Mouse (Mus musculus): ENCODE measurements at regions not wholly inside any gene's neighbourhood (a gene's known extent, or its start where the extent isn't known, plus 50 kb on each side); places are given as distances from the start of the nearest gene placed in this dataset.

- no peak for DNase-seq
Observed at GRCm38 (mm10) chr2:170257671-170258235, 109.8 kb upstream of the Zfp217 start.

GRCm38 (mm10) chr2:170255997-170256396 is 108.1 kb upstream of the Zfp217 start:
- DNase-seq: no peak

DNA sequence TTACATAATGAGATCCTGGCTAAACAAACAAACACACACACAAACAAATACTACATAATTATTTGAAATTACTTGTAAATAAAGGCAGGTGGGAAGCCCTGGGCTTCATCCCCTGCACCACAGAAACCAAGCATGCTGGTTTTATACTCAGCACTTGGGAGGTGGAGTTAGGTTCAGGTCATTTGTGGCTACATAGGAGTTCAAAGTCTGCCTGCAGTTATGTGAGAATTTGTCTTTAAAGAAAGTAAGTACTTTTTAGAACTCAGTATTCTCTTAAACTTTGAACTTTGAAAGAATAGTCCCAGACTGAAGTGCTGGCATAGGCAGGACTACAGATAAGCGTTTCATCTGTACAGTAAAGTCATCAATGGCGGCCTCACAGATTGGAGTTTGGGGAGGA is 107.6 kb upstream of the Zfp217 start:
- no peak for DNase-seq

DNA sequence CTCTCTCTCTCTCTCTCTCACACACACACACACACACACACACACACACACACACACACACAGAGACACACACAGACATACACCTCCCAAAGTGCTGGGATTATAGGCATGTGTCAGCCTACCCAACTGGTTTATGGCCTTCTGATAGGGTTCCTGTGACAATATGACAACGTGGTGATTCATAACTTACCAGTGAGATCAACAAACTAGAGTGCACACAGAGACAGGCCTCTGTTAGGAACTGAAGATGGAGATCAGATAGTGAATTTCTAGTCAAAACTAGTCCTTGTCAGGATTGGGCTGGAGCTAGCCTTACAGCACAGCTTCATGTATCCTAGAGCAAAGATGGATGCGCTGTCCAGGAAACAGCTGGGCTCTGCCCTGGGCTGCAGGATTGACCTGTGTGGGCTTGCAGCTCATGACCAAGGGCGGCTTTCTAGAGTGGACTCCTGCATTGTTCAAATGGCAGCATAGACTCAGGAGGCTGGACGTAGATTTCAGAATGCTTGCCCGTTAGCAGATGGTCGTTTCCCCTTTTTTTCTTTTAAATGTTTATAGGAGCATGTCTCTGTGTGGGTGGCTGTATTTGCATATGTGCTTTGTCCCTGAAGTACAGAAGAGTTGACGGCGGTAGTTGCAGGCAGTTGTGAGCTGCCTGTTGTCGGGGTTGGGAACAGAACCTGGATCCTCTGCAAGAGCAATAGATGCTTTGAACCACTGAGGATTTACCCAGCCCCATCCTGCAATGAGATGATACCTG is 106.0 kb upstream of the Zfp217 start:
- DNase-seq: no peak

GRCm38 (mm10) chr2:170252255-170253034 is 104.5 kb upstream of the Zfp217 start:
- peak; percentile 84 for DNase-seq

- no peak for DNase-seq
Observed at GRCm38 (mm10) chr2:170250680-170251079, 102.8 kb upstream of the Zfp217 start.

DNA sequence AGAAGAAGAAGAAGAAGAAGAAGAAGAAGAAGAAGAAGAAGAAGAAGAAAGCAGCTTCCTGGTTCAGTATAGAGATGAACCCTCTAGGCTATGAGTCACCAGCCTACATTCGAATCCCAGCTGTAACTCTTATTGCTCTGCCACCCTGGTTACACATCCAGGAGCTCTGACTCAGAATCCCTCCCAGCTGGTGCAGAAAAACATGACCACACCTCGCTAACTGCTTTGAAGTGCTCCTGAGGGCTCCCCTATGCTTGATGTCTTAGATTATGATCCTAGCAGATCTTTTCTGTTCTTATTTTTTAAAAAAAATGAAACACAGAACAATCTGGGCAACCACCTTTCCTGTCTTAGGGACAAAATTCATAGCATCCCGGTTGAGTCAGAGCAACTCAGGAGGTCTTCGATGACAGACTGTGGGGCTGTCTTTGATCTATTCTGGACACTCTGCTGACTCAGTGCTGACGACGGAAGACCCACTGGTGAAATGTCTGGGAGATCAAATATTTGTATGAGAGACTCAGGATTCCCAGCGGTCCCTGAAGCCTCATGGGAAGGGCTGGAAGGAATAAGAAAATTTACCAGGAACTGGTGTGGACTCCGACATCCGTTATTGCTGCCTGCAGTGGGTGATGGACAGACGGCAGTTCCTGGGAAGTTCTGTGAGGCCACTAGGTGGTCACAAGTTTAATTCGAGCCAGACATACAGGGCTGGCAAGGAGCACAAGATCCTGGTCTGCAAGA is 100.0 kb upstream of the Zfp217 start:
- no peak for DNase-seq

GRCm38 (mm10) chr2:170245637-170246341 is 97.9 kb upstream of the Zfp217 start:
- no peak for DNase-seq

DNA sequence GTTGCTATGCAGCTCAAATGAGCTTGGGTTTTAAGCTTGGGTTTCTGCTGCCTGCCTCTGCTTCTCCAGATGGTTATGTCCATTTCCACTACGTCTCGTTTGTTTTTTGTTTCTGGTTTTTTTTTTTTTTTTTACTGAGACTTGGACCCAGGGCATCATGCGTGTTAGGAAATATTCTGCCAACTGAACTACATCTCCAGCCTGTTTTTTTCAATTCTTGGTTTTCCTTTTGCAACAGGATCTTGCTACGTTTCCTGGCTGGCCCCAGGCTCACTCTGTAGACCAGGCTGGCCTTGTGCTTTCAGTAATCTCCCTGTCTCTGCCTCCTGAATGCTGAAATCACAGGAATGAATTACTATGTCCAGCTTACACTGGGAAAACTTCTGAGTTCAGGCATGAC is 96.2 kb upstream of the Zfp217 start:
- DNase-seq: no peak

GRCm38 (mm10) chr2:170237959-170238358 is 90.1 kb upstream of the Zfp217 start:
- peak; percentile 76 for DNase-seq

- no peak for DNase-seq
Observed at GRCm38 (mm10) chr2:170233426-170233825, 85.5 kb upstream of the Zfp217 start.

GRCm38 (mm10) chr2:170229461-170230080 is 81.7 kb upstream of the Zfp217 start:
- no peak for DNase-seq

DNA sequence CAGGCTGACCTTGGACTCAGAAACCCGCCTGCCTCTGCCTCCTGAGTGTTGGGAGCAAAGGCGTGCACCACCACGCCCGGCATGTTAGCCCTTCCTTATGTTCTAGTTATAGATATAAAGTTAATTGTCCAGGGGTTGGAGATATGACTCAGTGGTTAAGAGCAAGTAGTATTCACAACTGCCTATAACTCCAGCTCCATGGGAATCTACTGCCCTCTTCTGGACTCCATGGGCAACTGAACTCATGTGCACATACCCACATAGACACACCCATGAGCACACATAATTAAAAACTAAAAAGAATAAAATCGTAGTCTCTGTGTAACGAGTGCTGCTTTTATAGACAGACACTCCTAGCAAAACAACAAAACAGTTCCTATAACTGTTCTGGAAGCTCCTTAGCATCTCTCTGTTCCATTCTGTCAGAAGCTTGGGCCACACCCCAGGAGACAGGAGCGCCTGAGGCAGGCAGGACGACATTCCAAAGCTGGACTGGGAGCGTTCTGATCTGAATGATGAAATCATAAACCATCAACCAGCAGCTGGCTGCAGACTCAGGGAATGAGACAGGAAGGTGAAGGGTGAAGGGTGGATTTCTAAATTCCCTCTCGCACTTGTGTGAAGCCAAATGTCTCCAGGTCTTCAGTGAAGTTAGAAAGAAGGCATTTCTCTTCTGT is 80.6 kb upstream of the Zfp217 start:
- DNase-seq: no peak

GRCm38 (mm10) chr2:170223872-170224271 is 76.0 kb upstream of the Zfp217 start:
- no peak for DNase-seq

DNA sequence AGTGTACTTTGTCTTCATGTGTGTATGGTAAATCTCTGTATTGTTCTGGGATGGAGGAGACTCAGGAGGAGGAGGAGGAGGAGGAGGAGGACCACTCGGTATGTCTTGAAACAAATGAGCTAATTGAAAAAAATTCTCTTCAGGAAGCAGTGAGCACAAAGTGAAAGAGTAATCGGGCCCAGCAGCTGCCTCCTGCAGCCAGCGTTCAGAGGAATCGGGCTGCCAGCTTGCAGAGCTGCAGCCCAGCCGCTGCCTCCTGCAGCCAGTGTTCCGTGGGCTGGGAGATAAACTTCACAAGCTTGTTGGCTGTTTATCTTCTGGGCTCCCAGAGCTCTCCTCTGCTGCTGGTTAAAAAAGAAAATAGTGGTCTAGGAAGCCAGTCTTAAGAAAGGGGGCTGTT is 74.9 kb upstream of the Zfp217 start:
- peak; percentile 59 for DNase-seq

- DNase-seq: peak; percentile 56
Observed at GRCm38 (mm10) chr2:170221994-170222535, 74.2 kb upstream of the Zfp217 start.

- peak; percentile 72 for DNase-seq
Observed at GRCm38 (mm10) chr2:170220871-170221369, 73.0 kb upstream of the Zfp217 start.

DNA sequence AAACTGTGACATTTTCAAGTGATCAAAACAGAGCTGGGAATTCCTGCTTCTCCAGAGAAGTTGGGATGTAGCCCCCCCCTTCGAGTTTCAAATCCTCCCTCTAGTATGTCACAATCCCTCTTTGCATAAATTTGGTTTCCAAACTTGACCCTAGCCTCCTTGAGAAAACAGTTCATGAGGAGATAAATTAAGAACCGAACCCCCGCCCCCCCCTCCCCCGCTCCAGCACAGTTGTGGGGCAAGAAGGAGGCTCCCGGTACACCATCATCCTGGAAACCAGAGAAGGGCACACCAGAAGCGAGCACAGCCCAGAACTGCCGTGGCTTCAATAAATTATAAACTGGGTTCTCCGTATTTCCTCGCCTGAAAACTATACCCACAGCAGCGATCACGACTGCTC is 72.5 kb upstream of the Zfp217 start:
- peak; percentile 25 for DNase-seq

DNA sequence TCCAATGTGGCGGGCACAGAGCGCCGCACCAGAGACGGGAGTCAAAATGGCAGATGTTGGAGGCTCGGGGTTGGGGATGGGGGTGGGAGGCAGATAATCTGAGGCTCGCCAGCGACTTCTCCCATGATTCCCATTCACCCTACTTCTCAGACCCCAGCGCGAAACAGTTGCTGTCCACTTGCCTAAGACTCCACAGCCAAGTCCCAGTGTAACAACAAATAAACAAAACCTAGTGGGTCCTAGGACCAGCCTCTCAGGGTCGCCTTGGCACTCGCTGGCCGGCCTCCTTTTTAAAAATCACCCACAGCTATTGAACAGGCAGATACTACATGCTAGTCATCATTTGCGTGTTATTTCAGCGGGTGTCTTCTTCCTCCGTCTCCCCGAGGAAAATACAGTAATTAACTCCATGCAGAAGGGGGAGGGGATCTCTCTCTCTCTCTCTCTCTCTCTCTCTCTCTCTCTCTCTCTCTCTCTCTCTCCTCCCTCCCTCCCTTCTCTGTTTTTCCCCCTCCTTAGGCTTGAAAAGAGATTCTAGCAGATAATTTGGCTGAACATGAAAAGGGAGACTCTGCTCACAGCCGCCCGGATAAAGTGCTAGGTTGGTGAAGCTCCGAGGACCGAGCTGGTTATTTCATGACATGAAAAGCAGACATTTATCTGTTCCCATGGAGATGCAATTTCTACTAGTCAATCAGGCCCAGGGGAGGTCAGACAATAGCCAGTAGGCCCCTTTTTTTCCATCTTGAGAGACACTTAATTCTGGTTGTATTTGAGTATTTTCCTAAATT is 71.9 kb upstream of the Zfp217 start:
- peak; percentile 59 for DNase-seq

DNA sequence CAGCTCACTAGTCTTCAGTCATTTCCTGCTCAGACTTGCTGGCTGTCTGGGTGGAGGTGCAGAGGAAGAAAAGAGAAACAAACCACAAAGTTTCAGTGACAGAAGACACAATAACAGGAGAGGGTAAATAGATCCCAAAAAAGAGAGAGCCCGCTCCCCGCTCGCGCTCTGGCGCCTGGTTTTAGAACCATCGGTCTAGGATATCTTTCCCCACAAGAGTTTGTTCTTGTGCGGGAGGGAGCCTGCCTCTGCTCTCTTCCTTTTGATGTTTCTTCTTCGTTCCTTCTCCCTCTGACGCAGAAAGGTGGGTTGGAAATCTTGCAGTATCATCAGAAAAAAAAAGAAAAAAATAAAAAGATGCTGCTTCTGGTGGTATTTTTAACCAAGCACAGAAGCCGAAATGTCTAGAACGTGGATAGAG is 71.3 kb upstream of the Zfp217 start:
- peak; percentile 64 for DNase-seq

All from thymus, postnatal 14 days (tissue).